Mouse (Mus musculus) skeletal muscle tissue, adult 2 months (tissue): Measurements from ENCODE around the gene Zim1.
A peak's percentile ranks its signal among the peaks of the same experiment; 100 is the strongest.

Experiments used
- DNase-seq: peaks from one replicate; pipeline ENCODE4 v3.0.0-alpha.2; 2012; ENCODE audit warnings: low read depth, low spot score

Gene Zim1

GRCm38 (mm10) chr7:6696241-6697045 is at the start of gene Zim1:
Gene Zim1 (minus strand): TSS chr7:6696450.
- peak; percentile 79 for DNase-seq

DNA sequence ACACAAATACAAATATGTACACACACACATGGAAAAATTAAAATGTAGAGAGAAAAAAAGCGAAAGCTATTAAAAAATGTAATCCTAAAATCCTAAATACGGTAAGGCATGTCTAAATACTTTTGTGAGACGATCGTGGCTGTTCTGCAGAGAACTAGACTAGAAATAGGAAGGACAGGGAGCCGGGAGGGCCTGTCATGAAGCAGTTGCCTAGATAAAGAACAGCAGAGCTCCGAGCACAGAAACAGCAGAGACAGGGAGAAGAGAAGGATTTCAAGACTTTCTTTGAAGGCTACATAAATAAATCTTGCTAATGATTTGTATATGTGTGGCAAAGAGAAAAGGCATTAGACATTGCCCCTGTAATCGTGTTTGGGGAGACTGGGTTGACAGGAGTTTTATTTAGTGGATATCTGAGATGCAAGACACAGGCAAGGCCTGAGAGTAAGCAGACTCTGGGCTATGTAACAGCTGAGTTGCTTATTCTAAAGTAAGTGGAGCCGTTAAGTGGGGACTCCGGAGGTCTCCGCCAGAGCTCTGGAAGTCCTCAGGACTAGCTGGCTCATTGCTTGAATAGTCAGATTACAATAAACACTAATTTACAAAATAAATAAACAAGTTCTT is 48.1 kb upstream of the Zim1 start:
- DNase-seq: no peak

DNA sequence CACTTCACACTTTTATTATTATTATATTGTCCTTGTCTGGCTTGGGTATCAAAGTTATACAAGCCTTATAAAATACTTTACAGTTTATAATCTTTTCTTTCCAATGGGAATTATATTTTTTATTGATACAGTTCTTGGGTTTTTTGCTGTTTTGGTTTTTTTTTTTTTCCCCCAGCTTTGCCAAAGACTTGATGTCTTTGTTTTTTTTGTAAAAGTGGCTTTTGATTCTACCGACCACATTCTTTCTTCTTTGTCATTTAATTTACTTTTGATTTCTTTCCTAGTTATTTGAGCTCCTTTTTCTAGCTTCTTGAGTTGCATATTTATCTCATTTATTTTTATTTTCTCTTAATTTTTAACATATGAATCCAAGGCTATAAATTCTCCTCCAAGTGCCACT is 39.8 kb upstream of the Zim1 start:
- DNase-seq: no peak

- DNase-seq: no peak
Measured at GRCm38 (mm10) chr7:6731930-6732329, 35.7 kb upstream of the Zim1 start.

DNA sequence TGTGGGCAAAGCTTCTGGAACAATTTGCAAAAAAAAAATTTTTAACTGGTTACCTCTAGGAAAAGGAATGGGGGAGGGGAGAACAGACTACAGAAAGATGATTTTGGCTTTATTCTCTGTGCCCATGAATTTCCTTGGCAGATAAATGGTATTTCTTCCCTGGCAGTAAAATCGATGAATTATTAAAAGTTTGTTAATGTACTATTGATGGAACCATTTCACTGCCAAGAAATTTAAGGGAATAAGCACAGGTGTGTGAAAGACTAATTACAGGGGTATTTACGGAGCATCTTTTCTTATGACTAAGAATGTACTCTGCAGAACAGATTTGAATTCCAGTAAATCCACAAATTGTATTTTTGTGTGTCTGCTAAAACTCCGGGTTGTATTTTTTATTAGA is 35.1 kb upstream of the Zim1 start:
- no peak for DNase-seq

DNA sequence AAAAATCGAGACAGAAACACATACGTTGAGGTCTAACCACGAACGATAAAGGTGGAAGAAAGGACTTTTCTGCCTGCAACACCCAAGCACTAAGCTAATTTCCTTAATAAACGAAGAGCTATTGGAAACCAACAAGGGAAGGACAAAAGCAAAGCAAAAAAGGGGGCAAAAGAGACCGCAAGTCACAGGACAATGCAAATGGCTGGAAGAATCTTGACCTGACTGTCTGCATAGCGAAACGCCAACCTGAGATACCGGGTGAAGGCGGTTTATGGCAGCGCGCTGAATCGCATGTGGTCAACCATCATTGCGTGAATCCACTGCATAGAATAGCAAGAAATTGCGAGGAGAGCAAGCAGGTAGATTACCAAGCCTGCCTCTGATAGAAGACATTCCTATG is 34.6 kb upstream of the Zim1 start:
- DNase-seq: no peak

- peak; percentile 89 for DNase-seq
Measured at GRCm38 (mm10) chr7:6730241-6730640, 34.0 kb upstream of the Zim1 start, which contains the start of the genes Peg3 and Usp29. Gene Peg3 (minus strand): TSS chr7:6730431. Gene Usp29 (plus strand): TSS chr7:6730578.

DNA sequence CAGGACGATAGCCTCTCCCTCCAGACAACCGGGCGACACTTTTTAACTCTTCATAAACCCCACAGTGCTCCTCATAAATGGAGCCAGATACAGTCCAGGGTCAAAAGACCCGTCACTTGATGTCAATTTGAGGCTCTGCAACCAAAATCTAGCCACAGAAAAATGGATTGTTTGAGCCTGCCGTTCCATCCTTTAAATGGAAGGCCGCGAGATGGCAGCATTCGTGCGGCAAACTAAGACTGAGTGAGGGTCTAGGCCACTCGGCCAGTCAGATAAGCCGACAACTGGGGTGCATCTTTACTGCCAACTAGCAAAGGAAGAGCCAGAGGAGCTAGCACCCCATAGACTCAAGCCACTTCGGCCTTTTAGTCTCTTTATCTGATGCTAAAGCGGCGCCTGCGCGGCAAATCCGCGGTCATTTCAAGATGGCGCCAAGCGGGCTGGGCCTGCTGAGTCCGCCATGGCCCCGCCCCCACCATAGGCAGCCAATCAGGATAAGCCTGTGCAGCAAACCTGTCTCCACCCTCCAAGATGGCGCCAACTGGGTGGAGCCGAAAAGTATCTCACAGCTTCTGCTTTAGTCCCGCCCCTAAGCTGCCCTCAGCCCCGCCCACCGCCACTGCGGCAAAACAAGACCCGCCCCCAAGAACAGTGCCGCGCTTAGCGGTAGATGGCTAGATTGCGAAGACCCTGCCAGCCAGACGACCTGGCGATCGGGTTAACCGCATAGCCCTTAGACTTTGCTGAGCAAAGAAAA is 33.0 kb upstream of the Zim1 start:
- DNase-seq: peak; percentile 95

DNA sequence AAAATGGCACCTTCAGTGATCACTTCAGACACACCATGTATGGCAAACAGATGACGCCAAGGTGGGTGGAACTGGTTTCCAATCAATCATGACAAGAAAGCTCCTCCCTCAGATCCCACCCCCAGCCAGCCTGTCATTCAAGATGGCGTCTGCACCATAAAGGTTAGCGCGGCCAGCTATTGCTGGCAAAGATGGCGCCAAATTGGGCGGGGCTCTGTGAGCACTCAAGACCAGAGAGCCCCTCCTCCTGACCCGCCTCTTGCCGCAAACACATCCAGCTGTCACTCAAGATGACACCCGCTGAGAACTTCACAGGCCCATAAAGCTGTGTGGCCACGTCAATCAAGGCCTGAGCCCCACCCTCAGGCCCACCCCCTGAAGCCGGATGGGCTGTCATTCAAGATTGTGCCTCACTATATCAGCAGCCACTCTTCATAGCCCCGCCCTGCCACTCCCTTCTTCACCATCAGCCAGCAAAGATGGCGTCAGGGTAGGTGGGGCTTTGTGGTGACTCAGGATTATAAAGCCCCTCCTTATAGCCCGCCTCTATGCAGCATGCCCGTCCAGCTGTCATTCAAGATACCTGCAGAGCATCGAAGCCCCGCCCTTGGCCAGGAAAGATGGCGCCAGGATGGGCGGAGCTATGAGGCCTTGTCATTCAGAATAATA is 32.1 kb upstream of the Zim1 start:
- peak; percentile 98 for DNase-seq

DNA sequence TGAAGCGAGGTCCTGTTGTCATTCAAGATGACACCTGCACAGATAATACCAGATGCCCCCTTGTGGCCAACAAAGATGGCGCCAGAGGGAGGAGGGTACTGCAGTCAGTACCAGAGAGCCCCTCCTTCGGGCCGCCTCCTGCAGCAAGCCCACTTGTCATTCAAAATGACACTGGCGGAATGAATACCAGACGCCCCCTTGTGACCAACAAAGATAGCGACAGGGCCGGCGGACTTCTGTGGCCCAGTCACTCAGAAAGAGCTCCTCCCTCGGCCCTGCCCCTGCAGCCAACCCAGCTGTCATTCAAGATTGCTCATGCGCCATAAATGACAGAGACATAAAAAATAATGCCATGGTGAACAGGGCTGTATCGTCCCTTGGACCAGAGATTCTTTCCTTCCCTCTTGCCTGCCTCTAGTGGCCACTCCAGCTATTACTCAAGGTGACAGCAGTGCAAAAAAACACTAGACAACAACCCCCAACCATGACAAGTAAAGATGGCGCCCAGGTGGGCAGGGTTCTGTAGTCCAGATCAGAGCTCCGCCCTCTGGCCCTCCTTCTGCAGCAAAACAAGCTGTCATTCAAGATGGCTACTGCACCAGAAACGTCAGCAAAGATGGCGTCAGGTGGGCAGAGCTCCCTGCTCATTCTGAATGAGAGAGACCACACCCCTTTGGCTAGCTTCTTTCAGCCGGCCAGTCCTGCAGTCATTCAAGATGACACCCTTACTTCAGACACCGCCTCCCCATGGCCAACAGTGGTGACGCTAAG is 31.3 kb upstream of the Zim1 start:
- DNase-seq: peak; percentile 93

DNA sequence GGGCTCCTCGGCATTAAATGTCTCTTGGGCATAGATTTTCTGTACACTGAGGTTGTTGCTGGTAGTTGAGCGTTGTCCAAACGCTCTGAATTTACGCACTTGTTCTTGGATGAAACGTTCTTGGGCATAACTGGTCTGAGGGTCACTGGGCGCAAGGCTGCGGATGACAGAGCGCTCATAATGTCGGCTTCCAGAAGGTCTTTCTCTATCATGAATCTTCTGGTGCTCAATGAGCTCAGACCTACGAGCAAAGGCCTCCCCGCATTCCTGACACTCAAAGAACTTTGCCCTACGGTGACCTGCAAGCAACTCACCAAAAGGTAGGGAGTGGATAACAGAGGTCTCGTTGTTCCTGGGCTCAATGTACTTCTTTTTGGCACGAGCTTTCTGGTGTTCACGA is 13.1 kb upstream of the Zim1 start:
- DNase-seq: no peak

GRCm38 (mm10) chr7:6708451-6709180 is 12.4 kb upstream of the Zim1 start:
- DNase-seq: no peak

- DNase-seq: no peak
Measured at GRCm38 (mm10) chr7:6707416-6708015, 11.3 kb upstream of the Zim1 start.

DNA sequence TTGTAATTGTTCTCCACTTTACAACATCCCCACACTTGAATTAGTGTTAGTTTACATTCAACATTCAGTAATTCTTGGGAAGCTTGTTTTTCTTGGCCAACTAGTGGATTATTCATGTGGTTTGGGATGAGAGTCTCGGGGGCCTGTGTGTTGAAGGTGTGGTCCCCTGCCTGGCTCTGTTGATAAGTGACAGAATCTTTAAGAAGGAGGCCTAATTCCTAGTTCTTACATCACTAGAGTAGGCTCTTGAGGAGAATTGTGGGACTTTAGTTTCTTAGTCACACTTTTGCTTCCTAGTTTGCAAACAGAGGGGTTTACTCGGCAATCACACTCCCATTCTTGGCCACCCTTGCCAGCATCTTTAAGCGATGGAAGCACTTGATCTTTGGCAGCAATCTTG is 3.0 kb upstream of the Zim1 start:
- no peak for DNase-seq

GRCm38 (mm10) chr7:6685511-6685910 is 10.7 kb downstream of the Zim1 start:
- DNase-seq: no peak

DNA sequence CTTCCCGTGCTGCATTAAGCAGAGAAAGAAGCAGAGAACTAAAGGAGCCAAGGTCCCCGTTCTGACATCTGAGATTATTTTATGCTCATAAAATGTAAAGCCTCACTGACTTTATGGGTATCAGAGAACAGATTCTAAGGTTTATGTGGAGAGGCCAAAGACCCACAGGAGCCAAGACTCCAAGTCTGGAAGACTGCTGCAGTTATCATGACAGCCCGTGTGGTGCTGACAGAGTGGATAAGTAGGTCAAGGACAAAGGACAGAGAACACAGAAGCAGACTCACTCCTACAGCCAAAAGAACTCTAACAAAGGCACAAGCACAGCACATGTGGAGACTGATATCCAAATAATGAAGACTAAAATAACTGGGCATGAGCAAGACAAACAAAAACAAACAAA is 29.5 kb downstream of the Zim1 start:
- no peak for DNase-seq

DNA sequence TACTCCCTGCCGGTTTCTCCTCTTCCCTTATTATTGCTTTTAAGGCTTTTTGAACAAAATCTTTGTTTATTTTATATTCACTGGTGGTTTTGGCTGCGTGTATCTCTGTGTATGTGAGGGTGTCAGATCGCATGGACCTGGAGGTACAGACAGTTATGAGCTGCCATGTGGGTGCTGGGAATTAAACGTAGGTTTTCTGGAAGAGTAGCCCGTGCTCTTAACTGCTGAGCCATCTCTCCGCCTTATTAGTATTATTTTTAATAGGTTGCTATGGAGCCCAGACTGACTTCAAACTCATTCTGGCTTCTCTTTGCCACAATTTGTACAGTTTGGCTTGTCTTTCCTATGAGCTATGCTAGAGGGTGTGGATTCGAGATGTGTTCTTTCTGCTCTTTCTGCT is 32.8 kb downstream of the Zim1 start:
- DNase-seq: no peak

- peak; percentile 1 for DNase-seq
Measured at GRCm38 (mm10) chr7:6659605-6660004, 36.6 kb downstream of the Zim1 start.

DNA sequence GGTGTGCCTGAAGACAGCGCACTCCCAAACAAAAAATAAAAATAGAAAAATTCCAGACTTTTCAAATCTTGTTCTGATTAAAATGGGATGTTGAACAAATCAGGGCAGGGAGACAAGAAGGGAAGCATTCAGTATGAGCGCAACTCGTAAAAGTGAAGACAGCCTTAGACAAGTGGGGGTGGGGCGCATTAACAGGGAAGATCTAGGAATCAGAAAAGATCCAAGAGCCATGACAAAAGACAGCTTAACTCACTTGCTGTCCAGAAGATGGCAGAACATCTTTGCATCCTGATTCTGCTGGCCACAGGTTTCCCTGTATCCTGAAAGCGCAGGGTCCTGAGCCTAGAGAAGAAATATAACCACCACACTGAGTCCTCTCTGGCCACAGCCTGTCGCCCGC is 37.6 kb downstream of the Zim1 start:
- no peak for DNase-seq

- DNase-seq: no peak
Measured at GRCm38 (mm10) chr7:6652151-6652550, 44.1 kb downstream of the Zim1 start.
